Comparison of ENCODE assay signal across 7 mouse cellular contexts in the genomic region with DNA sequence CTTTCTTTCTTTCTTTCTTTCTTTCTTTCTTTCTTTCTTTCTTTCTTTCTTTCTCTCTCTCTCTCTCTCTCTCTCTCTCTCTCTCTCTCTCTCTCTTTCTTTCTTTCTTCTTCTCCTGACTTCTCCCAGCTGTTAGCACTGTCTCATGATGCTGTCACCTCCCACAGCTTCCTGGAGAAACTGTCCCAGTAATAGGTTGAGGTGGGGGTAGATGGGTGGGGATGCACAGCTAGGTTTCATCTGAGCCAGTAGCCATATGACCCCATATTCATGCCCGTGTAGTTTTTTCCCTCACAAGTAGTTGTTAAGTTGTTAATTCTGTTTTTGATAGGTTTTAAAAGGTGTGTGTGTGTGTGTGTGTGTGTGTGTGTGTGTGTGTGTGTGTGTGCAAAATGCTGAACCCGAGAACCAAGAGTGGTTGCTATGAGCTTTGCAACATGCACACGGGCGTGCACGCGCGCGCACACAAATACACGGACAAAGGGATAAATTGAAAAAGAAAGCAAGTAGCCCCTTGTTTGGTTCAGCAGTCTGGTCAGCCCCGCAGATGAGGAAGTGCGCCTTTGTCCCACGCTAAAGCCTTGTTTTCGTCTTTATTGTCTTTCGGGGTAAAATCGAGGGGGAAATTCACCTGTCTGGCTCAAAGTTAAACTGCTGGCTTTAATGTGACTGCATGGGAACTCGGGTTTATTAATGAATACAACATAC.
DNase-seq lines count a peak whose midpoint lies in the region; ATAC-seq and TF ChIP-seq lines count a peak whose summit lies in the region.

No protein-coding gene starts in this region.

- no peak for ATAC-seq in lung, embryonic 15.5 days (ENCODE audit: borderline replicate concordance, extremely low read depth, low FRiP score, low TSS enrichment)
- peak; percentile 54 for ATAC-seq in heart, embryonic 16.5 days (replicated peaks; ENCODE audit: extremely low read depth, insufficient read depth, low FRiP score)
- ATAC-seq in liver, embryonic 14.5 days (ENCODE audit: insufficient read depth): no peak
- peak; percentile 48 for ATAC-seq in neutrophil, adult 5-6 weeks (ENCODE audit: extremely low read depth, insufficient number of reproducible peaks, low FRiP score, poor library complexity, severe bottlenecking)

- TF ChIP-seq EP300 in liver, embryonic 14.5 days (IDR thresholded peaks at IDR 0.05; ENCODE audit: low read depth): no peak

- H3K9ac ChIP-seq in lung, embryonic 15.5 days: peak overlapping the region; percentile 25; the same call in 1 of the 2 replicates
- H3K9ac ChIP-seq in heart, embryonic 16.5 days (ENCODE audit: low read length): peak overlapping the region; percentile 73
- H3K9ac ChIP-seq in liver, embryonic 14.5 days (replicated peaks): no peak overlapping the region

- no peak for DNase-seq in lung, adult 18-20 months
- DNase-seq in embryo, embryonic 9.5 days (ENCODE audit: extremely low spot score): peak; percentile 72
- DNase-seq in liver, embryonic 14.5 days (ENCODE audit: low read depth in 3 of 3, low spot score in 3 of 3): no peak
- DNase-seq in ovary, postnatal 10 days (ENCODE audit: low spot score): no peak

- peak overlapping the region; percentile 34 for H3K4me3 ChIP-seq in lung, embryonic 15.5 days
- H3K4me3 ChIP-seq in heart, embryonic 16.5 days (ENCODE audit: low read length): peak overlapping the region; percentile 55
- H3K4me3 ChIP-seq in liver, embryonic 14.5 days (ENCODE audit: insufficient read depth in 1 of 2, low read depth in 2 of 2, low read length in 2 of 2): peak overlapping the region; percentile 8 to 26; a peak in 3 of 4 replicates

- no peaks in the 10 kb centered on the region for H3K36me3 ChIP-seq in lung, embryonic 15.5 days
- no peaks in the 10 kb centered on the region for H3K36me3 ChIP-seq in heart, embryonic 16.5 days (ENCODE audit: control insufficient read depth, insufficient read depth)
- H3K36me3 ChIP-seq in liver, embryonic 14.5 days (replicated peaks; ENCODE audit: control insufficient read depth, insufficient read depth, low read depth): no peaks in the 10 kb centered on the region

- H3K27me3 ChIP-seq in lung, embryonic 15.5 days: no peaks in the 10 kb centered on the region
- H3K27me3 ChIP-seq in heart, embryonic 16.5 days (ENCODE audit: control insufficient read depth, insufficient read depth, low read length): no peaks in the 10 kb centered on the region
- H3K27me3 ChIP-seq in liver, embryonic 14.5 days (ENCODE audit: control insufficient read depth, insufficient read depth, low read length): no peaks in the 10 kb centered on the region

- WGBS in lung, embryonic 15.5 days: 8% methylated on average over 16 of the region's 16 CpGs
- WGBS in heart, embryonic 16.5 days: 3% methylated on average over 16 of the region's 16 CpGs
- 4% methylated on average over 16 of the region's 16 CpGs for WGBS in liver, embryonic 14.5 days (ENCODE audit: insufficient replicate concordance)

- peak overlapping the region; percentile 44 for H3K27ac ChIP-seq in lung, embryonic 15.5 days
- H3K27ac ChIP-seq in heart, embryonic 16.5 days (ENCODE audit: low read length): peak overlapping the region; percentile 79
- no peak overlapping the region for H3K27ac ChIP-seq in liver, embryonic 14.5 days

- H3K4me1 ChIP-seq in lung, embryonic 15.5 days: peaks cover 12% of the 10 kb centered on the region
- peaks cover 8% of the 10 kb centered on the region for H3K4me1 ChIP-seq in heart, embryonic 16.5 days (ENCODE audit: control insufficient read depth, insufficient read depth, low read length)
- peaks cover 0 to 2% of the 10 kb centered on the region in 2 experiments; a peak in 2 of 4 replicates for H3K4me1 ChIP-seq in liver, embryonic 14.5 days (replicated peaks; ENCODE audit: control insufficient read depth in 2 of 2, insufficient read depth in 2 of 2, low read length in 1 of 2)

- H3K9me3 ChIP-seq in lung, embryonic 15.5 days: no peaks in the 10 kb centered on the region
- no peaks in the 10 kb centered on the region for H3K9me3 ChIP-seq in heart, embryonic 16.5 days (replicated peaks; ENCODE audit: control insufficient read depth, low read length)
- no peaks in the 10 kb centered on the region for H3K9me3 ChIP-seq in liver, embryonic 14.5 days (ENCODE audit: control insufficient read depth, low read length)

- peak overlapping the region; percentile 59 for H3K4me2 ChIP-seq in lung, embryonic 15.5 days
- peak overlapping the region; percentile 81 for H3K4me2 ChIP-seq in heart, embryonic 16.5 days (ENCODE audit: low read depth, low read length)
- peak overlapping the region; percentile 50 for H3K4me2 ChIP-seq in liver, embryonic 14.5 days (ENCODE audit: low read depth)

- no peak for TF ChIP-seq CTCF in liver, embryonic 14.5 days (IDR thresholded peaks at IDR 0.05; ENCODE audit: low read depth)

Comparison
In these comparisons a context has a peak if more than half of its experiments do, and no peak if none do; other contexts are left out.
1. ATAC-seq: peak in heart, embryonic 16.5 days (single experiment) and neutrophil, adult 5-6 weeks (single experiment); none in lung, embryonic 15.5 days (single experiment) and liver, embryonic 14.5 days (single experiment).
2. Peak in every context shown above with its lines, with median percentiles within 50 percentile points of each other: H3K4me2 ChIP-seq and H3K4me3 ChIP-seq.